Mouse (Mus musculus) intestine, embryonic 15.5 days (tissue): ENCODE measurements at regions not wholly inside any gene's neighbourhood (a gene's known extent, or its start where the extent isn't known, plus 50 kb on each side); places are given as distances from the start of the nearest gene placed in this dataset.

ENCODE experiments used
- ATAC-seq: fragments of 200-750 bp; cut with Nextera tagmentation; 2 replicates; pipeline ENCODE4 v1.8.0; 2017; ENCODE audit warnings: moderate TSS enrichment, moderate library complexity
- H3K27ac ChIP-seq: fragments of 300-500 bp; sonication (generic); 2 replicates; pipeline ENCODE4 v1.5.1; 2015; ENCODE audit warnings: mild to moderate bottlenecking, inconsistent platforms
- H3K27me3 ChIP-seq: fragments of 300-500 bp; sonication (generic); replicated peaks from 2 replicates; pipeline ENCODE4 v1.6.1; 2015; ENCODE audit warnings: inconsistent platforms
- H3K36me3 ChIP-seq: fragments of 300-500 bp; sonication (generic); 2 replicates; pipeline ENCODE4 v1.6.1; 2015; ENCODE audit warnings: inconsistent platforms
- H3K4me1 ChIP-seq: fragments of 300-500 bp; sonication (generic); replicated peaks from 2 replicates; pipeline ENCODE4 v1.6.1; 2015; ENCODE audit warnings: inconsistent platforms
- H3K4me2 ChIP-seq: fragments of 300-500 bp; sonication (generic); replicated peaks from 2 replicates; pipeline ENCODE4 v1.6.1; 2015; ENCODE audit warnings: mild to moderate bottlenecking, inconsistent platforms
- H3K4me3 ChIP-seq: fragments of 300-500 bp; sonication (generic); replicated peaks from 2 replicates; pipeline ENCODE4 v1.5.1; 2015; ENCODE audit warnings: inconsistent platforms
- H3K9ac ChIP-seq: fragments of 300-500 bp; sonication (generic); 2 replicates; pipeline ENCODE4 v1.6.1; 2015; ENCODE audit warnings: inconsistent platforms
- H3K9me3 ChIP-seq: fragments of 300-500 bp; sonication (generic); 2 replicates; pipeline ENCODE4 v1.6.1; 2016; ENCODE audit warnings: inconsistent platforms
- WGBS: fragments of 180-500 bp; shearing (Covaris S2); methylation state at CpG from one replicate; pipeline ENCODE4 v1.1.7; 2015; 5-methylcytosine and 5-hydroxymethylcytosine counted together

DNA sequence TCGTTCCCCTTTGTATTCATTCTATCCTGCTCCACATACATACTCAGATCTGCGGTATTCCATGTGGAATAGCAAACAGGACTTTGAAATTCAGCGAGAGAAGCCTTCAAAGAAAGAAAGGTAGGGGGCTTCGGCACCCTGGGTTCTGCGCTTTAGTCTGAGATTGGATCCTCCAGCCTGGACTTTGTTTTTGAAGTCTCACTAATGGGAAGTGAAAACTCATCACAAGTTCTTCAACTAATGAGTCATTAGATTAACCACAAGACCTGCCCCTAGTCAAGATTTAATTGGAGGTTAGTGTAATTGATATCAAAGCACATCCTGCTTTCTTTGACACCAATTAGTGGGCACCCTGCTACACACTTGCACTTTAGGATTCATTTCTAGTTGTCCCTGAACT, 492.5 kb upstream of the Zfp960 start:
- Histone ChIP-seq H3K9me3 (no peaks in the 10 kb centered on the region), H3K4me3 (no peak overlapping the region), H3K9ac (no peak overlapping the region), H3K4me1 (no peaks in the 10 kb centered on the region), H3K4me2 (no peak overlapping the region), H3K27ac (no peak overlapping the region), H3K36me3 (no peaks in the 10 kb centered on the region), H3K27me3 (no peaks in the 10 kb centered on the region)
- ATAC-seq, result no peak
- 64% methylated on average over 5 of the region's 5 CpGs for WGBS

DNA sequence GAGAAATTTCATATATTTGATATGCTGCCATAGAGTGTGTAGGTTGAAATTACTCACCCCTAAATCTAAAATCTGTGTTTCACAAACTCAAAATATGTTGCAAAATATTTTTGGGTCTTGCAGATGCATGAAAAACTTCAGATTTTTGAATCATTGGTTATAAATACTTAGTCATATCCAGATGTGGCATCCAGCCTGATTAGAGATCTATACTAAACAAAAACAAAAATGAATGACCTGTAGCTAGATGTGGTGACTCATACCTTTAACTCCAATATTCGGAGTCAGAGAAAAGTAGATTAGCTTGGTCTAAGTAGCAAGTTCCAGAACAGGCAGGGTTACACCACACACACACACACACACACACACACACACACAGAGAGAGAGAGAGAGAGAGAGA, 475.1 kb upstream of the Zfp960 start:
- no peak for ATAC-seq
- no peaks in the 10 kb centered on the region for H3K27me3 ChIP-seq
- 80% methylated on average over 1 of the region's 1 CpGs for WGBS

DNA sequence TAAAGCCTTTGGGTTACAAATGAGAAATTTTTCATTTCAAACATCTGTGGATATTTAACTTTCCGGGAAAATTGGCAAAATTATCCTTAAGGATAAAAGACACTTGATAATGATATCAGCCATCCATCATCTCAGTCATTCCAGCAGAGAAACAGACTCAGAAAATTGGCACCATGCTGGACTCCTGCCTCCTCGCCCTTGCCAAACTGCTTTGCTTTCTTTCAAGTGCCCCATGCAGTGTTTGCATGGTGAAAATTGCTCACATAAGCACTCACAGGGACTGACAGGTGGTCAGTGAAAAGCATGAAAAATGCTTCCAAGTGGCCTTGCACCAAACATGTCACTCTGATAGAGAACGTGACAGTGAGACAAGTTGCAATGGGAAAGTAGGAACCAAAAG, 464.2 kb upstream of the Zfp960 start:
- 54% methylated on average over 3 of the region's 3 CpGs for WGBS
- Histone ChIP-seq H3K9me3 (no peaks in the 10 kb centered on the region), H3K4me3 (no peak overlapping the region), H3K36me3 (no peaks in the 10 kb centered on the region), H3K27me3 (no peaks in the 10 kb centered on the region), H3K4me1 (no peaks in the 10 kb centered on the region), H3K27ac (no peak overlapping the region), H3K4me2 (no peak overlapping the region), H3K9ac (no peak overlapping the region)
- no peak for ATAC-seq

More for the DNA sequence above, 475.1 kb upstream of the Zfp960 start:
- H3K4me1 ChIP-seq, result no peaks in the 10 kb centered on the region
- H3K9me3 ChIP-seq, result no peaks in the 10 kb centered on the region
- no peak overlapping the region for H3K27ac ChIP-seq
- no peak overlapping the region for H3K4me2 ChIP-seq
- H3K36me3 ChIP-seq, result no peaks in the 10 kb centered on the region
- no peak overlapping the region for H3K4me3 ChIP-seq
- no peak overlapping the region for H3K9ac ChIP-seq

DNA sequence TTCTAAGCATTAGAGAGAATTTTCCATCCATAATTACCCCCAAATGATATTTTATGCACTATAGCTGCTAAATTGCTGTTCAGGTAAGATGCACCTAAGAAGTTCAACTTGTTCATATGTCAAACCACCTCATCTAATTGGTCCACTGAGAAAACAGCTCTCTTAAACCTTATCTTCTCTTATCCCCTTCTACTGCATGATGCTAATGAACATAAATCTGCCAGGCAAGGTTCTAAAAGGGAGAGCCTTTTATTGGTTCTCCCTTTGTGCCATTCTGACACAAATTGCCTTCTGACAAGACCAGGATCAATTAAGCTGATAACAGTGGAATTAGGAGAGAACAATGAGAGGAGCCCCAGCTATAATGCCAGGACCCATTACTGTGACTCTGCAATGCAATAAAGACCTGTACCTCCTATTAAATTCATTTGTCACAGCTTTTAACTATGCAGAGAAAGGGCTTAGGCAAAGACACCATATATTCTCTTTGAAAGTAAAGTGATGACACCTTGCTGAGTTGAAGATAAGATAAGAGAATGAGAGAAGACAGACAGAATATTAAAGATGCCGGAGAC, 451.4 kb upstream of the Zfp960 start:
- ATAC-seq, result no peak
- H3K9ac ChIP-seq, result no peak overlapping the region
- no peaks in the 10 kb centered on the region for H3K36me3 ChIP-seq
- no peaks in the 10 kb centered on the region for H3K9me3 ChIP-seq
- 38% methylated on average over 1 of the region's 1 CpGs for WGBS
- no peak overlapping the region for H3K4me3 ChIP-seq
- H3K4me1 ChIP-seq, result no peaks in the 10 kb centered on the region
- no peak overlapping the region for H3K4me2 ChIP-seq
- H3K27ac ChIP-seq, result no peak overlapping the region
- H3K27me3 ChIP-seq, result no peaks in the 10 kb centered on the region

DNA sequence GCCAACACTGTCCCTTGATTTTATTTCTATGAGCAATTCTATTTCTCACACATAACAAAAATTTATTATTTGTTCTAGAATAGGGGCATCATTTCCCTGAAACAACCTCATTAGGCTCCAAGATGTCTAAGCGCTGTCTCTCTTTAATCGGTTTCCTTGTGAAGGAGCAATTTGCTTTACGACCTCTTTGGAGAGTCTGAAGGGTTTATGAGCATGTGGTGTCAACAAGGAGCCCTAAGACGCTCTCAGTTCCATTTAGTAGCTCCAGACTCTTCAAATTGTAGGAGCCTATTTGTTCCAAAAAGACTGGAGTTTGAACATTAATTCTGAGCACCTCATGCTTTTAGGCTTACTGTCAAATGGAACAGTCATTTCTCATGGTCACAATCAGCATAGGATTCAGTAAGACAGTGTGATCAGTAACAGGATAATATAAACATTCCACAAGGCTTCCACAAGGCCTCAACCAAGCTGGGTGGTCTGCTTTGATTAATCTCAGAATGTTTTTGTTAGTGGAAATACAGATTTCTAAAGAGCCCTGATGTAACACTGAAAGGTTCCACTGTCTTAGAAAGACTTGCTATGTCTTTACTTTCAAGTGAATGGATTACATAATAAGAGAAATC, 441.9 kb upstream of the Zfp960 start:
- Histone ChIP-seq H3K4me1 (no peaks in the 10 kb centered on the region), H3K27me3 (no peaks in the 10 kb centered on the region), H3K9me3 (no peaks in the 10 kb centered on the region), H3K36me3 (no peaks in the 10 kb centered on the region), H3K4me2 (no peak overlapping the region), H3K9ac (no peak overlapping the region), H3K4me3 (no peak overlapping the region), H3K27ac (no peak overlapping the region)
- WGBS, result 19% methylated on average over 4 of the region's 4 CpGs
- no peak for ATAC-seq

DNA sequence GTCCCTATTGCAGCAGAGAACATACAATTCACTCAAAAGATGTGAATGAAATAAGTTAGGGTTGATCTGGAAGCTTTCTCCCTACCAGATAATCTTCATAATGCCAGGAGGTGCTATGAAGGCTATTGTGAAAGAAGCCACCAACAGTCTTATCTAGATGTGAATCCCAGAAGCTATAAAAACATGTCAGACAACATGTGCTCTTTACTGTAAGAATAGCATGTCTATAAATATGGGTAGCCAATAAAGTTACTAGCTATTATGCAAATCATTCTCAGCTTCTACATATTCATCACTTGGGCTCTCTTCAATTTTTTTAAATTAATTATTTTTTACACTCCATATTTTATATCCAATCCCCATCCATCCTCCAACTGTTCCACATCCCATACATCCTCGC, 434.1 kb upstream of the Zfp960 start:
- no peak overlapping the region for H3K4me3 ChIP-seq
- no peak for ATAC-seq
- no peak overlapping the region for H3K27ac ChIP-seq
- H3K4me1 ChIP-seq, result no peaks in the 10 kb centered on the region
- H3K9ac ChIP-seq, result no peak overlapping the region
- no peaks in the 10 kb centered on the region for H3K27me3 ChIP-seq
- H3K4me2 ChIP-seq, result no peak overlapping the region
- H3K36me3 ChIP-seq, result no peaks in the 10 kb centered on the region
- 72% methylated on average over 1 of the region's 1 CpGs for WGBS
- no peaks in the 10 kb centered on the region for H3K9me3 ChIP-seq

DNA sequence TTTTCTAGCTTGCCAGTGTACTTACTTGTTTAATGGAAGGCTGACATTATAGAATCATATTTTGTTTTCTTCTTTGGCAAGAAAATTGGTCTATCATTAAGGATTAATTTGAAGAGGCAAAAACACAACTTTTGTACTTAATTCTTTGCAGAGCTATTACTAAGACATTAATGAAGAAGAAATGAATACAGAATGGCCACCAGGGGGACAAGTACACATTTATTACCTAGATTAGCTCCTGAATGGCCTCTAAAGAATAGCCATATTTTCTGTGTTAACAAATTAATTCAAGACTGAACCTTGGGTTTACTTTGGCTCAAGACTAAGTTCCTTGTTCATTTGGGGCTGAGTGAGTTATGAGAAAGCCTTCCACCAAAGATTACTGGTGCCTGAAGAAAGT, 430.5 kb upstream of the Zfp960 start:
- Histone ChIP-seq H3K4me1 (no peaks in the 10 kb centered on the region), H3K36me3 (no peaks in the 10 kb centered on the region), H3K9ac (no peak overlapping the region), H3K9me3 (no peaks in the 10 kb centered on the region), H3K27ac (no peak overlapping the region), H3K4me2 (no peak overlapping the region), H3K4me3 (no peak overlapping the region), H3K27me3 (no peaks in the 10 kb centered on the region)
- no peak for ATAC-seq

DNA sequence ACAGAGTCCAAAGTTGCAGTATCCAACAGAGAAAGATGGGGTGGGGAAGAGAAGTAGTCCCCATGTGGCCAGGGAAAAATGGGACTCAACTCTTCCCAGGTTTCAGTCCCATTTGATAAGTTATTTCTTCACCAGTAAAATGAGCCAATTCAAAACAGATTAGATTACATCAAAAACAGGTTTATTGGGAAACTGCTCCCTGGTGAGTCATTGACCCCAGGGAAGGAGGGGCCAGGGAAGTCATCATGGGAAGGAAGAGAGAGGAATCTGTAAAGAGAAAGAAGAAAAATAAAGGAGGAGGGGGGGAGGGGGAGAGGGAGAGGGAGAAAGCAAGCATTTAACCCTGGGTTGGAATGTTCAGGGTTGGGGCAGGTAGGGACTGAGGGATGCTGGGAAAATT, 426.4 kb upstream of the Zfp960 start:
- Histone ChIP-seq H3K4me3 (no peak overlapping the region), H3K27me3 (no peaks in the 10 kb centered on the region), H3K4me2 (no peak overlapping the region), H3K4me1 (no peaks in the 10 kb centered on the region), H3K9me3 (no peaks in the 10 kb centered on the region), H3K36me3 (no peaks in the 10 kb centered on the region), H3K9ac (no peak overlapping the region), H3K27ac (no peak overlapping the region)
- no peak for ATAC-seq

DNA sequence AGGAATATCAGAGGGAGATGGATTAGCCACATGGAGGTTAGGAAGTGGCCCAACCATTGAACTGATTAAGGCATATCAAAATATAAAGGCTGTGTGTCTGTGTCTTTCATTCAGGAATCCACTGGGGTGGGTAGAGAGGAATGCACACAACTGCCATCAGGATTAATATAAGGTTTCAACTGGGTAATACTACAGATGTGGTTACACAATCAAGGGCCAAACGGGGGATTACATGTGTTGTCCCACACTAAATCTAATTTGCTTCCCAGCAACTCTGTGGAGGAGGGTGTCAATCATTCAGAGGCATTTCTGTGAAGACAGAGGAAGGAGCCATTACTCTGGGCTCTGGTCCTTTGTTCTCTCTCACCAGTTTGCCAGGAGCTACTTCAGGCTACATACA, 416.0 kb upstream of the Zfp960 start:
- no peak overlapping the region for H3K27ac ChIP-seq
- no peaks in the 10 kb centered on the region for H3K36me3 ChIP-seq
- no peak overlapping the region for H3K4me3 ChIP-seq
- no peaks in the 10 kb centered on the region for H3K27me3 ChIP-seq
- H3K4me1 ChIP-seq, result no peaks in the 10 kb centered on the region
- H3K4me2 ChIP-seq, result no peak overlapping the region
- ATAC-seq, result no peak
- 59% methylated on average over 1 of the region's 1 CpGs for WGBS
- H3K9ac ChIP-seq, result no peak overlapping the region
- no peaks in the 10 kb centered on the region for H3K9me3 ChIP-seq

DNA sequence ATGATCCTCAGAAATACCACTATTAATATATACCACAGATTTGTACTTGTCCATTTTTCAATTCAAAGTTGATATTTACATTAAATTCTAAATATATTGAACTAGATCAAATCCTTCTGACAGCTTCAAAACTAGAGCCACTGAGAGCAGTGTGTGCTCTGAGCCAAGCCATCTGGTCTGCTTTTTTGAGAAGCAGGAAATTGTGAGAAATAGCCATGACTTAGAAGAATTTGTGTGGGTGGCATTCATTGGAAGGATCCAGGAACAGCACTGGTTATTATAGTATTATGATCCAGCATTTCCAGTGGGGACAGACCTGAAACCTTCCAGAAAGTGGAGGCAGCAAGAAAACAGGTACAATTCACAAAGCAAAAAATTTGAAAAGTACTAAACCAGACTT, 398.7 kb upstream of the Zfp960 start:
- no peak for ATAC-seq
- Histone ChIP-seq H3K4me2 (no peak overlapping the region), H3K4me1 (no peaks in the 10 kb centered on the region), H3K27ac (no peak overlapping the region), H3K36me3 (no peaks in the 10 kb centered on the region), H3K4me3 (no peak overlapping the region), H3K9ac (no peak overlapping the region), H3K9me3 (no peaks in the 10 kb centered on the region), H3K27me3 (no peaks in the 10 kb centered on the region)

DNA sequence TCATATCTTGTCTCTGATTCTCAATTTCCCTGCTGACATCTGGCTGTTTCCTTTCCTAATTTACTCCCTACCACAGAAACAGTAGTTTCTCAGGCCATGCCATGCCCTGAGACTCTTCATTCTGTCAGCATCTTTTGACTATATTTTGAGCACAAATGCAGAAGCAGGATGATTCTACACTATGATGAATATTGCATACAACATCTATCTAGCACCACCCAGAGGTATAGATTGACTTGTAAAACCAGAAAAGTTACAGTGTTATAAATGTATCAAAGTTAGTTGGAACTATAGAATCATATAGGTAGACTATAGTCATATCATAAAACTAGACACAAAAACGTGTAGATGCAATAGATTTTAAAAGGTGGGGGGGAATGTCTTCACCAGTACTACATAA, 396.3 kb upstream of the Zfp960 start:
- ATAC-seq, result no peak
- no peaks in the 10 kb centered on the region for H3K27me3 ChIP-seq
- 45% methylated on average over 1 of the region's 1 CpGs for whole genome bisulfite sequencing

DNA sequence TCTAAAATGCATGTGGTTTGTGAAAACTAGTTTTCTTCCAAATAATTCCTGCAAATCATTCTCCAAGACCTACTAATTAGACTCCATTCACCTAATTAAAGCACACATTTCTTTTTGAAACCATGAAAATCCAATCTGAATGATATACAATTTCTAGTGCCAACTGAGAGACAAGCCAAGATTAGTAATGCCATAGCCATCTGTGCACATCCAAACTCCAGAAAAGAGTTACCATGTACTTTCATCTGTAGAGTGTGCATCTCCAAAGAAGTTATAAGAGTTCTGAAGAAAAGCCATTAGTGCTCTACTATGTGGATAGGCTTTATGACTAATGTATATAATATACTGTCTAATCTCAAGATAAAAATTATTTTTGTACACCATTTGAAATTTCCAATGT, 359.7 kb upstream of the Zfp960 start:
- no peaks in the 10 kb centered on the region for H3K4me1 ChIP-seq
- H3K9me3 ChIP-seq, result no peaks in the 10 kb centered on the region
- no peaks in the 10 kb centered on the region for H3K27me3 ChIP-seq
- H3K27ac ChIP-seq, result no peak overlapping the region
- ATAC-seq, result no peak
- no peak overlapping the region for H3K4me3 ChIP-seq
- H3K36me3 ChIP-seq, result no peaks in the 10 kb centered on the region
- H3K4me2 ChIP-seq, result no peak overlapping the region
- H3K9ac ChIP-seq, result no peak overlapping the region

More for the DNA sequence above, 396.3 kb upstream of the Zfp960 start:
- no peaks in the 10 kb centered on the region for H3K9me3 ChIP-seq
- no peak overlapping the region for H3K4me3 ChIP-seq
- no peaks in the 10 kb centered on the region for H3K36me3 ChIP-seq
- H3K27ac ChIP-seq, result no peak overlapping the region
- no peak overlapping the region for H3K4me2 ChIP-seq
- no peak overlapping the region for H3K9ac ChIP-seq
- H3K4me1 ChIP-seq, result no peaks in the 10 kb centered on the region

DNA sequence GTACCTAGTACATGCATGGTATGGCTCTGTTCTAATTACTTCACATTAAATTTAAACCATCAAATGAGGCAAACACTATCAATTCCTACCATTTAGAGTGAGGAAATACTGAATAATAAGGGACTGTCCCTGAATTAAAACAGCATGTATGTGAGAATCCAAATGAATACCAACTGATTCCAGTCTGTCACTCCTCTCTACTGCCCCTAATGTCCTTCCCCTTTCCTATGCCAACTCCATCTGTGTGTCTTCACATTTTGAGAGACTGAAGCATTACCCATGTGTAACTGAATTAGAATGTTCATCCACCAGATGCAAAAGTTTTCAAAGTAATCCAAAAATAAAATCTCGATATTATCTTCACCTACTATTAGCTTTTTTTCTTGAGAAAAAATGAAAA, 358.0 kb upstream of the Zfp960 start:
- H3K9ac ChIP-seq, result no peak overlapping the region
- H3K27me3 ChIP-seq, result no peaks in the 10 kb centered on the region
- H3K4me1 ChIP-seq, result no peaks in the 10 kb centered on the region
- no peak overlapping the region for H3K4me2 ChIP-seq
- WGBS, result 82% methylated on average over 1 of the region's 1 CpGs
- H3K27ac ChIP-seq, result no peak overlapping the region
- H3K9me3 ChIP-seq, result no peaks in the 10 kb centered on the region
- ATAC-seq, result no peak
- no peaks in the 10 kb centered on the region for H3K36me3 ChIP-seq
- H3K4me3 ChIP-seq, result no peak overlapping the region
